Mouse (Mus musculus): ENCODE results near the gene Rad50.

Rad50 gene

GRCm38 (mm10) chr11:53706934-53707717 lies at the start of gene Rad50:
Gene Rad50, minus strand, starts transcription at chr11:53707319.
- DNase-seq (ENCODE audit: low read depth, low spot score) = peak; percentile 84

- DNase-seq (ENCODE audit: low read depth, low spot score) = no peak
These were observed 48.0 kb upstream of the Rad50 start for GRCm38 (mm10) chr11:53755011-53755595.

- DNase-seq (ENCODE audit: low read depth, low spot score) = no peak
These were observed 42.7 kb upstream of the Rad50 start for GRCm38 (mm10) chr11:53749716-53750352.

- DNase-seq (ENCODE audit: low read depth, low spot score) = no peak
These were observed 42.2 kb upstream of the Rad50 start for GRCm38 (mm10) chr11:53749306-53749705.

- DNase-seq (ENCODE audit: low read depth, low spot score) = no peak
These were observed 41.5 kb upstream of the Rad50 start for GRCm38 (mm10) chr11:53748614-53749013.

GRCm38 (mm10) chr11:53747985-53748384 lies 40.9 kb upstream of the Rad50 start:
- no peak for DNase-seq (ENCODE audit: low read depth, low spot score)

GRCm38 (mm10) chr11:53745260-53745659 lies 38.1 kb upstream of the Rad50 start:
- DNase-seq (ENCODE audit: low read depth, low spot score) = no peak

- no peak for DNase-seq (ENCODE audit: low read depth, low spot score)
These were observed 35.2 kb upstream of the Rad50 start for GRCm38 (mm10) chr11:53742353-53742752.

- no peak for DNase-seq (ENCODE audit: low read depth, low spot score)
These were observed 30.4 kb upstream of the Rad50 start for GRCm38 (mm10) chr11:53737573-53737946.

- DNase-seq (ENCODE audit: low read depth, low spot score) = peak; percentile 40
These were observed 29.9 kb upstream of the Rad50 start for GRCm38 (mm10) chr11:53736771-53737572.

GRCm38 (mm10) chr11:53735682-53736245 lies 28.6 kb upstream of the Rad50 start:
- peak; percentile 46 for DNase-seq (ENCODE audit: low read depth, low spot score)

GRCm38 (mm10) chr11:53734970-53735681 lies 28.0 kb upstream of the Rad50 start:
- DNase-seq (ENCODE audit: low read depth, low spot score) = no peak

- DNase-seq (ENCODE audit: low read depth, low spot score) = no peak
These were observed 27.3 kb upstream of the Rad50 start for GRCm38 (mm10) chr11:53734431-53734830.

GRCm38 (mm10) chr11:53733824-53734223 lies 26.7 kb upstream of the Rad50 start:
- DNase-seq (ENCODE audit: low read depth, low spot score) = no peak

GRCm38 (mm10) chr11:53732244-53732643 lies 25.1 kb upstream of the Rad50 start:
- DNase-seq (ENCODE audit: low read depth, low spot score) = no peak

- DNase-seq (ENCODE audit: low read depth, low spot score) = no peak
These were observed 24.3 kb upstream of the Rad50 start for GRCm38 (mm10) chr11:53731457-53731856.

- no peak for DNase-seq (ENCODE audit: low read depth, low spot score)
These were observed 13.6 kb upstream of the Rad50 start, which contains the start of gene Il5 for GRCm38 (mm10) chr11:53720715-53721114. Gene Il5, plus strand, starts transcription at chr11:53720794.

- DNase-seq (ENCODE audit: low read depth, low spot score) = no peak
These were observed 12.6 kb upstream of the Rad50 start for GRCm38 (mm10) chr11:53719701-53720100.

GRCm38 (mm10) chr11:53707718-53708009 lies 545 bp upstream of the Rad50 start:
- DNase-seq (ENCODE audit: low read depth, low spot score) = no peak

- DNase-seq (ENCODE audit: low read depth, low spot score) = peak; percentile 9
These were observed 734 bp downstream of the Rad50 start for GRCm38 (mm10) chr11:53706236-53706933.
